Mouse (Mus musculus): Measurements from ENCODE around the gene Olfr1357.

DNA sequence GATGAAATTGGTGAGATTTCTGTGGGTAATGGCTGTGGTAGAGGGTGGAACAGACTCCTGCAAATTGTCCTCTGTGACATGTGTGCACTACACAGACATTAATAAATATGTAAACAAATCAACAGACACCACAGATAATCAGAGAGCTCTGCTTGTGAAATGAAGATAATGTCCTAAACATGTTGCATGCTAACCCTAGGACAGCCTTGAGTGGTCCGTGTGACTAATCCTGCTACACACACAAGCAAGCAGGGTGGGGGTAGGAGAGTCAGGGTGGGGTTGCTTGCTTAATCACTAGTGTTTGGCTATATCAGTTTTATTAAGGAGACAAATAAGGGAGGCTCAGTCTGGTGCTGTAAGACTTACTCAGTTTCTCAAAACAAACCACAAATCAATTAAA lies 43.3 kb upstream of the Olfr1357 start:
- no peak for TF ChIP-seq EP300 (IDR thresholded peaks at IDR 0.05; ENCODE audit: low read depth)
- TF ChIP-seq CTCF (IDR thresholded peaks at IDR 0.05; ENCODE audit: low read depth): no peak
